Mouse (Mus musculus) retina, postnatal 1 day (tissue): Measurements from ENCODE around the gene Lypd4.
"Not testable (repeated sequence)": the region's sequence is repeated elsewhere in the genome, so short reads cannot be mapped to it uniquely, and the experiment has no call there.

Experiments
- DNase-seq: peaks from one replicate; pipeline ENCODE4 v3.0.0-alpha.2; 2012

Gene Lypd4

DNA sequence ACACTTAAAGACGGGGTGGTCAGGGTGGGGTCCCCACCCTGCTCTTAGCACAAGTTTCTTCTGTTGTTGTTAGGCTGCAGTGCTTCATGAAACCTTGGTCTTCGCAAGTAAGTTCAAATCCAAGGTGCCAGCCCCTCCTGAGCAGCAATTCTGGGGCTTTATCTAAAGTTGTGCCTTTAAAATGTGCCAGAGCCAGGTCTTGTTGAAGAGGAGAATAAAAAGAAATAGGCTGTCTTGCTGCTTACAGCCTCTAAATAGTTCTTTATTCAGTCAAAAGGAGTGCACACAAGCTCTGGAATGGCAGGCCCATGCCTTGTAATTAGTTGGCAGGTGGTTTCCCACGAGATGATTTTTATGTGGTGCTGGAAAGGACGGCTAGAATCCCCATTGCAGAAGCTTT is 17.4 kb upstream of the Lypd4 start:
- no peak for DNase-seq

DNA sequence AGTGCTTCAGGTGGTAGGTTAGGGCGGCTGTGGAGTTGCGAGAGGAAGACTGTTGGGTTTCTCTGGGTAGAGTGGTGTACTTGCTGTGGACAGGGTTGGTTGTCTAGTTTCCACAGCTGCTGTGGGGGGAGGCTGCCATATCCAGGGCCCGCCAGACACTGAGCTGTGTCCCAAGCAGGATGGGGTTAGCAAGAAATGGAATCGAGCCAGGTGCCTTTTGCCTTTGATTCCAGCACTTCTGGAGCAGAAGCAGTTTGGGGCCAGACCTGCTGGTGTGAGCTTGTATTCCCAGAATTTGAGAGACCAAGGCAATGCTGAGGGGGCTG is 16.5 kb upstream of the Lypd4 start:
- no peak for DNase-seq

- DNase-seq, result no peak
These were observed 15.9 kb upstream of the Lypd4 start for GRCm38 (mm10) chr7:24885468-24886307.

DNA sequence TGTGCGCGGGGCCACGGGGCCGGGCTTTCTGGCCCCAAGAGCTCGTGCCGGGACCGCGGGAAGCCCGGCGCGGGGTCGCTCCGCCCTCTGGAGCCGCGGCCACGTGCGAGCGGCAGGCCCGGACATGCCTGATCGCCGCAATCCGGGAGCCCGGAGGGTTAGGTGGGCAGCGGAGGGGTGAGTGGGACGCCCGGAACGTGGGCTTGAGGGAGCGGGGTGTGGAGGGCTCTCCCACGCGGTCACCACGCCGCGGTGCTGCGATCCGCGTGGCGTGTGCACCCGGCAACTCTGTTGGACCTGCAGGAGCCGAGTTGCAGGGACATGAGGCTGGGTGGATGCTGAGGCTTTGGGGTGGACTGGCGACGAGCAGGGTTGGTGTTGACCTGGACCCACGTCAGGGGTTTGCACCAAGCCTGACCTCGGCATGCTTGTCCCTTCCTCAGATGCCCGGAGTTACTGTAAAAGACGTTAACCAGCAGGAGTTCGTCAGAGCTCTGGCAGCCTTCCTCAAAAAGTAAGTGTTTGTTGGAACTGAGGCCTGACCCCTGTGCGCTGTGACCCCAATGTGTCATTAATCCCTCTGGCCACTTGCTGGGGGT is 15.1 kb upstream of the Lypd4 start:
- DNase-seq, result no peak

GRCm38 (mm10) chr7:24883896-24884692 is 14.4 kb upstream of the Lypd4 start, which contains the start of gene Rps19:
Gene Rps19 (plus strand): TSS chr7:24884371.
- DNase-seq, result peak; percentile 100

- no peak for DNase-seq
These were observed 12.9 kb upstream of the Lypd4 start for GRCm38 (mm10) chr7:24882416-24883199.

DNA sequence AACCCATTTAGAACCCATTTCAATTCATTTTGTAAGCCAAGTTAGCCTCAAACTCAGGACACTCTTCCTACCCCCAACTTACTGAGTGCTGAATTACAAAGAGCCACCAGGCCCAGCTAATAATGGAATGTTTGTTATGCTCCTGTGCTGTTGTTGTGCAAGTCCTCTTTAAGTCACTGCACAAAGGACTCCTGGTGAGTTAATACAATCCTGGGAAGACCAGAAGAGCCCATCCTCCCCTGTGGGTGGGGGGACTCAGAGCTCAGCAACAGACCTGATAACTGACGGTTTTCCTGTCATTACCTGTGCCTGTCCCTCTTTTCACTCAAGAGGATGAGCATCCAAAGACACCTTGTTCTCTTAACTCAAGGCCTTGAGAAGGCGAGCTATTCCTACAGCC is 9.9 kb upstream of the Lypd4 start:
- no peak for DNase-seq

DNA sequence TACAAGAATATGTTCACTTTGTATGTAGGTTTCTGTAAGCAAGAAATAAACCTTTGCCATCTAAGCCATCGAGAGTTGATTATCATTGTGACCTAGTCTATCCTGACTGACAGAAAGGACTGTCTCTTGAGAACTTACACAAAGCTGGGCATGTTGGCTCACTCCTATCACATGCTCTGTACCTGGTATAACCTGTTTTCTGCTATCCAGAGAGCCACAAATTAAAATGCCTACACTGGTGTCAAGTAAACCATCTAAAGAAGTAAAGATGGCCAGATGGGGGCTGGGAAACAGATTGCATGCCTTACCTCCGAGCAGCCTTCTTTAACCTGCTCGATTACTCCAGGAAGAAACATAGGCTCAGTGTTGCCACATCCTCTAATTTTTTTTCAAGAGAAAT is 7.8 kb upstream of the Lypd4 start:
- DNase-seq, result no peak

DNA sequence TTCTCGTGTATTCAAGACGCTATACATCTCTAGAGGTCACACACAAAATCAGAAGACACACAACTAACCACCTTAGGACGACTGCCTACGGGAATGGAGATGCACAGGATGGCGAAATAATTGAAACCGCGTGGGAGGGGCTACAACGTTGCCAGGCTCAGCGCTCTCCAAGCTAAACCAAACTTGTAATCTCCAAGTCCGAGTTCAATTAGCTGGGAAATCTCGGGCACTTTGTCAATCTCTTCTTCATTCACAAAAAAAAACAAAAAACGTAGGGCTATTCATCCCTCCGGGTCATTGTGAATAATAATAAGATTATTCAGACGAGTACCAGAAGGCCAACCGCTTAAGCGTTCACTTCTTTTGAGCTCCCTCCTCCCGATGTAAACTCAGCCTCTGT is 661 bp downstream of the Lypd4 start:
- DNase-seq, result no peak

DNA sequence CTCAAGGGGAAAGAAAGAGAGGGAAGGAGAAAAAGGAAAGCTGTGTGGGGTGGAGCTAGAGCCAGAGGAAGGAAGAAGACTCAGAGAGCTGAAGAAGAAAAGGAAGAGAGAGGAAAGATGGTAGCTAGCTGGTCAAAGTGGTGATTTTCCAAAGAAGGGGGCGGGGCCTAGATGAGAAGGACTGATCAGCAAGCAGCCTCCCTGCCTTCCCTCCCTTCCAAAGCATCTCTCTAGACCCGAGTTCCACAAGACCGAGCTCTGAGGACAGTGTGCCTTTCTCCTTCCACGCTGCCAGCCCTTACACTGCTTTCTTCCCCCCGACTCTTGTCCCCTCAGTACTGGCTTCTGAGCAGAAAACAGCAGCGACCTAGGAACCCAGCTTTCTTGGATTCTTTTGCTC is 5.6 kb downstream of the Lypd4 start:
- DNase-seq, result no peak

- no peak for DNase-seq
These were observed 6.9 kb downstream of the Lypd4 start for GRCm38 (mm10) chr7:24862853-24863252.

DNA sequence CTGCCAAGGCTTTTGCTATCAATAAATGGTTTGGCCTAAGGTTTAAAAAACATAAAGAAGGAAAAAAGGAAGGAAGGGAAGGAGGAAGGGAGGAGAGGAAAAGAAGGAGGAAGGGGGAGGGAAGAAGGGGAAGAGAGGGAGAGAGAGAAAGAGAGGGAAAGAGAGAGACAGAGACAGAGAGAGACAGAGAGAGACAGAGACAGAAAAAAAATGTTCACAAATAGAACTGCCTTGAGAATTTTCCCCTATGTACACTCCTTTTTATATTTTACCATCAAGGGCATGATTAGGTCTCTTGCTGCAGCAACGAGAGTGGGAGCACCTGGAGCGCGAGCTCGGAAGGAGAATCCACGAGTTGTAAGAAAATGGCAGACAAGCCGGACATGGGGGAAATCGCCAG is 7.8 kb downstream of the Lypd4 start, which contains the start of gene Gm9844:
Gene Gm9844 (plus strand): TSS at position 301 of the 400 bp plus-strand sequence.
- no peak for DNase-seq

DNA sequence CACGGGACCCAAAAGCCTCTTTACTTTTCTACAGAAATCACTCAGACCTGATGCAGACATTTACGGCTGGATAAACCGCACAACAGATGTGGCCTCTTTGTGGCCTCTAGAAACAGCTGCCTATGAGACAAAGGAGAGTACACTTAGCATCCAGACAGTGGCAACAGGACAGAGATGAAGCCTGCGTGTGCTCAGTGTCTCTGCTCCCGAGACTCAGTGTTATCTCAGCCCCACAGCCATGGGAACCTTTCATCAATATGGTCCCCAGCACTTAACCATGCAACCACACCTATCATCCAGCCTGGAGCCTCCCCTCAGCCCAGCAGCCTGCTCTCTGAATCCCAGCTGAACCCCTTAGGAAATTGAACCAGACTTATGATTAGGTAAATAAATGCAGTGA is 10.5 kb downstream of the Lypd4 start:
- DNase-seq, result no peak

- DNase-seq, result peak; percentile 54
These were observed 13.2 kb downstream of the Lypd4 start for GRCm38 (mm10) chr7:24856460-24857120.

DNA sequence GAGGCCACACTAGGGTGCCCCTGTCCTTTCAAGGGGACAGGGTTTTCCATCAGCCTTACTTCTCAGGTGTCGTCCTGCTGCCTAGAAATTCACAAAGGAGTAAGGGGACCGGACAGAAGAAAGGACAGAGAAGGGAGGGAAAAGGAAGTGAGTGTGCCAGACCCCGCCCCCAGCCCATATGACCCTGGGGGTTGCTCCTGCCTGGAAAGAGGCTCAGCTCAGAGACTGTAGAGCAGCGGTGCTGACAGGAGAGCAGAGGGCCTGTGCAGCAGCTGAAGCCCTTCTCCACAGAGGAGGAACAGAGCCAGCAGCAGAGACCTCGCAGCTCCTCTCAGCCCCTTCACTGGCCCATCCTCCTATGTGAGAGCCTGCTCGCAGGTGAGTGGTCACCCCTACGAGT is 16.0 kb downstream of the Lypd4 start:
- no peak for DNase-seq

- no peak for DNase-seq
These were observed 16.5 kb downstream of the Lypd4 start for GRCm38 (mm10) chr7:24853233-24853563.

DNA sequence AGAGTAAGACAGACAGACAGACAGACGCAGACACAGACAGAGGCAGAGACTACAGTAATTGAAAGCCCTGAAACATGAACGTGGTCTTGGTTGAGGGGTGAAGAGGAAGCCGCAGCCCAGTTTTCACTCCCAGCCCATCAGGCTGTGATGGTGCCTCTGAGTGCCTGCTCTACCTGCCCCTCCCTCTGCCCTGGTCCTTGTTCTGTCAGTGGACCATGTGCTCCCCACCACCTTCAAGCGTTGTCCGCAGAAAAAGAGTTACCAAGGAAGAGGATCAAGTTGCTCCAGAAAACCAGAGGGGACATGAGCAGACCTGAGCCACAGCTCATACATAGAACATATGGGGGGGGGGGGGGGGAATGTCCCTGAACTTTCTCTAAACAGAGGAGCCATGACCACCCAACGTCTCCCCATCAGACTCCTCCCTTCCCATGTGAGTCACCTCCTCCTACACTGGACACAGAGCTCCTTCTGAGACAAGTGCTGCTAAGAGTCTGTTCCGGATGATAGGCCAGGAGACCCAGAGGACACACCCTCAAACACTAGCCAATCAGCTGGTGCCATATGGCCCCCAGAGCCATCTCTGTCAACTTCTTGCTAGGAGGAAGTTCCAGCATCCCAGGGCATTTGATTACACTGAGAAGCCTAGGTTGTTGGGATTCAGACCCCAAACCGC is 17.0 kb downstream of the Lypd4 start:
- DNase-seq, result no peak

DNA sequence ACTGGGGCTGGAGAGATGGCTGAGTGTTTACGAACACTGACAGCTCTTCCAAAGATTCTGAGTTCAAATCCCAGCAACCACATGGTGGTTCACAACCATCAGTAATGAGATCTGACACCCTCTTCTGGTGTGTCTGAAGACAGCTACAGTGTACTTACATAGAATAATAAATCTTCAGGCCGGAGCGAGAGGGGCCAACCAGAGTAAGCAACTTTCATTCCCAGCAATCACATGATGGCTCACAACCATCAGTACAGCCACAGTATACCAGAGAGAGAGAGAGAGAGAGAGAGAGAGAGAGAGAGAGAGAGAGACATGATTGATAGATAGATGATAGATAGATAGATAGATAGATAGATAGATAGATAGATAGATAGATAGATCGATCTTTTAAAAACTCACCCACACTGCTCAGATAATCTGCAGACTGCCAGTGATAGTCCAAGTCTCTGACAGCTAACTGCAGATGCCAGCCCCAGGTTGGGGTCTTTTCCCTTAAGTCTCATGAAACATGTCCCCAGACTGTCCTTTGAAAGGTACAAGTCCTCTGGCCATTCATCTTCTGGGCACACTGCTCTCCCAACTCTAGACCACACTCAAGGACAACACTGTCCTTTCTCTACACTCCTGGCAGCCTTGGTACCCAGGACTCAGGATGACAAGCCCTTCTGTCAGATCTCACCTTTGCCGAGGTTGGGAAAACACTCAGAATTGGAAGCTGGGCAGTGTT is 18.0 kb downstream of the Lypd4 start:
- no peak for DNase-seq

- no peak for DNase-seq
These were observed 18.8 kb downstream of the Lypd4 start for GRCm38 (mm10) chr7:24850899-24851303.

- no peak for DNase-seq
These were observed 19.6 kb downstream of the Lypd4 start for GRCm38 (mm10) chr7:24850162-24850561.

DNA sequence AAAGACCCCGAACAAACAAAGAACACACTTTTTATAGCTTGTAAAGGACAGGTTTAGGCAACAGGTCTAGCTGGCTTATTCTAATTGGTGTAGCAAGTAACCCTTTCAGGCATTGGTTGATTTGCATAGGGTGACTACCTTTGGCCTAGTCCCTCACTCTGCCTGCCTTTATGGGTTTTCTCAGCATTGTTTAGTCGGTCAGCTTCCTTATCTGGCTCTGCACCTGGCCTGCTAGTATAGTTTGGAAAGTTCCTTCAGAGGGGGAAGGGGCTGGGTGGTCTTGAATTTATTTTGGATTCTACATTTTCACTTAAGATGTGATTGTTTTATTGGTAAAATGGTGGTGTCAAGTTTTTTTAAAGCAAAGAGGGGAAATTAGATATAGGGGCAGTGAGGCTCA is 23.2 kb downstream of the Lypd4 start:
- not testable (repeated sequence) for DNase-seq
